Mouse (Mus musculus): Measurements from ENCODE around the gene Ifit1bl1. TPM values are rescaled to one million over a fixed set of nuclear protein-coding genes. Genes with fewer than 3 reads are reported as not detected.
"Not testable (repeated sequence)": the region's sequence is repeated elsewhere in the genome, so short reads cannot be mapped to it uniquely, and the experiment has no call there.

Ifit1bl1 gene
- 1.1 and 1.3 TPM in 2 replicates for total RNA-seq (2015; ENCODE audit: low replicate concordance)
- total RNA-seq (2017; ENCODE audit: low replicate concordance): 2.7 TPM in 1 of 2 replicates, not detected in the other

DNA sequence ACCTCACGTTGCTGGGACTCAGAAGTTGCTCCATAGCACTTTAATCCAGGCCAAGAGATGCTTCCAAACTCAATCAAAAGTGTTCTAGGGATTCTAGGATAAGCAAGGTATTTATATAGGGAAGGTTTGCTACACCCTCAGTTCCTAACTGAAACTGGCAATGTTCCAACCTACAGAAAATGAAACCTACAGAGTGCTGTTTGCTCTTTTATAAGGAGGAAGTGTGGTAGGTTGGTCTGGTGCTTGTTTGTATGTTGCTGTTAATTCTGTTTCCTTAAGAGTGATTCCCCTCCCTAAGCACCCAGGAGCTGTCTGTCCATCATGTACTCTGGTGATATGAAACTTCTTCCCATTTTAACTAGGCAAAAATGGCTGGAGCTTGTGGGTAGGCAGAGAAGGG, at the start of gene Ifit1bl1:
Gene Ifit1bl1 (minus strand): TSS at position 69 of the 400 bp plus-strand sequence.
- not testable (repeated sequence) for ATAC-seq (replicated peaks; ENCODE audit: low FRiP score, poor library complexity, severe bottlenecking)

DNA sequence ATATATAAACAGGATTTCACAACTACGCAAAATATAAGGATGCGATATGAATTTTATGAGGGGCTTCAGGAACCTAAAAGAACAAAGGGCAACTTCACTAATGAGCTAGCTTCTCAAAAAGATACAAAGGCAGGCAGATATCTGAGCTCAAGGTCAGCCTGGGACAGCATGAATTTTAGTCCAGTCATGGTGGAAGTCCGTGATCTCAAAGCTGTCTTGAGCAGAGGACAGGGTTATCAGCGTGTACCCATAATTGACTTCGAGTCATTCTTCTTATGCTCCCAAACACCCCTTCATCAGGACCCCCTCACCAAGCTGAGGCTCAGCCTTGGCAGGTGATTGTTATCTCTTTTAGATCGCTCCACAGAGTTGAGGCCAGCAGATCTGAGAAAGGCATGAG, 49.2 kb upstream of the Ifit1bl1 start:
- ATAC-seq (replicated peaks; ENCODE audit: low FRiP score, poor library complexity, severe bottlenecking): peak; percentile 52; the same call in 1 of the 2 replicates

DNA sequence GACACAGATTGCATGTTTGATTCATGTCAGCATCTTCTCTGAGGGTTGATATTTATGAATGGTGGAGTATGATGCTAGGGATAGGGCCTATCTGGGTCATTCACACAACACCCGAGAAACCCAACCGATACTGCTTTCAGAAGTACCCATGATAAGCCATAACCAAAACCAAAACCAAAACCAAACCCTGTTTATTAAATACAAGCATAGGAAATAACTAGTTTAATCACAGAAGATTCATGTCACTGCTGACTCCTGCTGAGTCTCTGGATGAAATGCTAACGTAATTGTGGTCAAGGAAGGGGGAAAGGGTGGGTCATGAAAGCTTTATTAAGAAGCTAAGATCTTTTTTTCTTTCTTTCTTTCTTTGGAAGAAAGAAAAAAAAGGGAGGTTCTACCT, 48.5 kb upstream of the Ifit1bl1 start:
- ATAC-seq (replicated peaks; ENCODE audit: low FRiP score, poor library complexity, severe bottlenecking): no peak

DNA sequence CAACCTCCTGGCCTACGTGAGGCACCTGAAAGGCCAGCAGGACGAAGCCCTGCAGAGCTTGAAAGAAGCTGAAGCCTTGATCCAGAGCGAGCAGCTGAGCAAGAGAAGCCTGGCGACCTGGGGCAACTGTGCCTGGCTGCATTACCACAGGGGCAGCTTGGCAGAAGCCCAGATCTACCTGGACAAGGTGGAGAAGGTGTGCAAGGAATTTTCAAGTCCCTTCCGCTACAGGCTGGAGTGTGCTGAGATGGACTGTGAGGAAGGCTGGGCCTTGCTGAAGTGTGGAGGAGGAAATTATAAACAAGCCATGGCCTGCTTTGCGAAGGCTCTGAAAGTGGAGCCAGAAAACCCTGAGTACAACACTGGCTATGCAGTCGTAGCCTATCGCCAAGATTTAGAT, 45.9 kb upstream of the Ifit1bl1 start:
- not testable (repeated sequence) for ATAC-seq (replicated peaks; ENCODE audit: low FRiP score, poor library complexity, severe bottlenecking)

DNA sequence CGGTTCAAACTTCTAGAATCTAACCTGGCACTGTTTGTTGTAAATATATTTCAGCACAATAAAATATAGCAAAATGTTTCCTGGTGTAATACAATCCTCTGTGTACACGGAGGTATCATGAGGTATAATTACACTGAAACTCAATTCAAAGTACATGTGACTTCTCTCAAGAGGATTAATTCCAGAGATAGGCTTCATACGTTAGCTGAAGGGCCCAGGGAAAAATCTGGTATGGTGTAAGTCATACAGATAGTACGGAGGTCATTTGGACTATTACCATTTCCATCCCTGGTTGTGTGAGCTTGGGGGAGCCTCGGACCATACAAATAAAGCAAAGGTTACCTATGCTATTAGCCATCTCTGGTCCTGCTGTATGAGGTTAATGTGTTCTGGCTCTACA, 40.9 kb upstream of the Ifit1bl1 start:
- ATAC-seq (replicated peaks; ENCODE audit: low FRiP score, poor library complexity, severe bottlenecking): no peak

DNA sequence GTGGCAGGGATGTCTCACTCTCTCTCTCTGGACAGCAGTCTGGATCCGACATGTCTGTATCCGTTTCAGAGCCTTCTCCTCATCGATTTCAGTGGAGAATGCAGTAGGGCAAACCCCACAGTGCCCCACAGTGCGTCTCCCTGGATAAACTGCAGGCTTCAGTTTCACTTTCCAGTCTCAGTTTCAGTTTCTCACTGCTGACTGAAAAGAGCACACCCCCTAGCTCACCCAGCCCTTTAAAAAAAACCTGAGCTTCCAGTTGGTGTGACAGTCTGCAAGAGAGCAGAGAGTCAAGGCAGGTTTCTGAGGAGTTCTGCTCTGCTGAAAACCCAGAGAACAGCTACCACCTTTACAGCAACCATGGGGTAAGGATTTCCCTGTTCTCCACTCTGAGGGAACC, 38.9 kb upstream of the Ifit1bl1 start, which contains the start of the genes Ifit1bl2 and Ifit1:
Gene Ifit1bl2 (minus strand): TSS at position 121 of the 400 bp plus-strand sequence.
Gene Ifit1 (plus strand): TSS at position 249 of the 400 bp plus-strand sequence.
- ATAC-seq (replicated peaks; ENCODE audit: low FRiP score, poor library complexity, severe bottlenecking): peak; percentile 58

DNA sequence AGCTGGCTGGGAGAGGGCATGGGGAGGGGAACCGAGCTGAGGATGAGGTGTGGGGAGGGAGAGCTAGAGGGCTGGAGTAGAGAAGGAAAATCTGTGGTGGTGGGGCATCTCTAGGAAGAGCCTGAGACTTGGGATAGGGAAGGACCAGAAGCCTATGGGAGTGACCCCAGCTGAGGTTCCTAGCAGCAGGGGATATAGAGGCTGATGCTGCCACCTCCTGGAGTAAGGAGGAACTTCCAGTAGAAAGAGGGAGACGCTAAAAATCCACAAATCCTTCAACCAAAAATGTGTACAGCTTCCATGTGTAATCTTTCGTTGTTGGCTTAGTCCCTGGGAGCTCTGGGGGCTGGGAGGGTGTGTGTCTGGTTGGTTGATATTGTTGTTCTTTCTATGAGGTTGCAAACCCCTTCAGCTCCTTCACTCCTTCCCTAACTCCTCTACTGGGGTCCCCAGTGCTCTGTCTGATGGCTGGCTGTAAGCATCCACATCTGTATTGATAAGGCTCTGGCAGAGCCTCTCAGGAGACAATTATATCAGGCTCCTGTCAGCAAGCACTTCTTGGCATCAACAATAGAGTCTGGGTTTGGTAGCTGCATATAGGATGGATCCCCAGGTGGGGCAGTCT, 35.3 kb upstream of the Ifit1bl1 start:
- peak; percentile 85 for ATAC-seq (replicated peaks; ENCODE audit: low FRiP score, poor library complexity, severe bottlenecking)

DNA sequence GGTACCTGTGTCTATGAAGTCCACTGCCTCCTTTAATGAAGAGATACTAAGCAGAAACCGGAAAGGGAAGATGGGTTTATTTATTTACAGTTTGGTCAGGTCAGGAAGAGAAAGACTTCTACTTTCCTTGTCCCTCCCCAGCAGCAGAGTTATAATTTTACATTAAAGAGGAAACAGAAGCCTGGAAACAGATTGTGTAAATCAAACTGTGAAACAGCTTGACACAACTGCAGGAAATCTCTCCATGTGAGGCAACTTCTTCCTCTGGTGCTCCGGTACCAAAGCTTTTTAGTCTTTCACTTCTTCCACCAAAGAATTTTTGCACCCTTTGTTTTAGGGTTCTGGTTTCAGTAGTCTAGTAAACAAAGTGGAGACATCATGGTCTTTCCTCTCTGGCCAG, 31.7 kb upstream of the Ifit1bl1 start:
- no peak for ATAC-seq (replicated peaks; ENCODE audit: low FRiP score, poor library complexity, severe bottlenecking)

DNA sequence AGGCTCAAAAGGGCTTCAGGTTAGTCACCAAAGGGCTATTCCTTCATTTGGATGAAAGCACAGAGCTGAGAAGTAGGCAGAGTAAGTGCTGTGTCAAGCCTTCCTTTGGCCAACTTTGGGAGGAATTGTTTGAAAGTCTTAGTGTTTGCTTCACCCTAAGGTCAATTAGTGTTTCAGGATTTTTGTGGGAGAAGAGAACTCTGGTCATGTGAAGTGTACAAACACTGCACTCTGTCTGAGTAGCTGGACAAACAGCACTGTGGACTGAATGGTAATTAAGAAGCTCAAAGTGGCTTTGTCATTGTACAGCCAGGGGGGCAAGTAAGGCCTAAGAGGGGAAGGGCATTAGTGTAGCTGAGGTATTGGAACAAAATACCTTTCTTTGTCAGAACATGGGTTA, 29.7 kb upstream of the Ifit1bl1 start:
- no peak for ATAC-seq (replicated peaks; ENCODE audit: low FRiP score, poor library complexity, severe bottlenecking)

DNA sequence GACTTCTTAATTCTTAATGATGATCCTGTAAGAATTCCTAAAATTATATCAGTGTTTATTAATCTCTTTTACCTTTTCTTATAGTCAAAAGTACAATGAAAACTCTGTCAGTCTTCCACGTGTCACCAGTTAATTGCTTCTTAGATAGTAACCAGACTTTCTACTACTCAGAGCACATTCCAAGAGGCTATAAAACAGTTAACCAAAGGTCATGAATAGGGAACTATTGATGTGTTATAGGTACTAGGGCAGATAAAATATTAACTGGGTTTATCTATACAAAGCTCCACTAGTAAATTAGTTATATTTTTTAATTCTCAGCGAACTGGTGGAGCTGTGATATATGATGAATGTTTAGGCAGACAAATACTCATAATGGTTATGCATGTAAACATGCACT, 25.7 kb upstream of the Ifit1bl1 start:
- ATAC-seq (replicated peaks; ENCODE audit: low FRiP score, poor library complexity, severe bottlenecking): no peak

DNA sequence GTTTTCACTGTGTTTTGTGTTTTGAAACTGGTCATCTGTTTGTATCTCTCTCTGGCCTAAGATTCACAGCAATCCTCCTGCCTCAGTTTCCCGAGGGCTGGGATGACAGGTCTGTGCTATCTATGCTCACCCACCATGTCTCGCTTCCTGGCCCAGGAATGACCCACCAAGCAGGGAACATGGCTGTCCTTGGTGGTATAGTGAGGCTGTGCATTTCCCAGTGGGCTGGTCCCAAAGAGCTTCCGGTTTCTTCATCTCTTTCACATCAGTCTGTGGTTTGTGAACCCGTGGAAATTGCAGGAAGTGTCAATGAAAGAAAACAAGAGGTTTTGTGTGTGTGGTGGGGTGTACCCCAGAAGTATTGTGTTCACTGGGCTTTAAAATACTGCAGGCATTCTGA, 22.9 kb upstream of the Ifit1bl1 start:
- no peak for ATAC-seq (replicated peaks; ENCODE audit: low FRiP score, poor library complexity, severe bottlenecking)

DNA sequence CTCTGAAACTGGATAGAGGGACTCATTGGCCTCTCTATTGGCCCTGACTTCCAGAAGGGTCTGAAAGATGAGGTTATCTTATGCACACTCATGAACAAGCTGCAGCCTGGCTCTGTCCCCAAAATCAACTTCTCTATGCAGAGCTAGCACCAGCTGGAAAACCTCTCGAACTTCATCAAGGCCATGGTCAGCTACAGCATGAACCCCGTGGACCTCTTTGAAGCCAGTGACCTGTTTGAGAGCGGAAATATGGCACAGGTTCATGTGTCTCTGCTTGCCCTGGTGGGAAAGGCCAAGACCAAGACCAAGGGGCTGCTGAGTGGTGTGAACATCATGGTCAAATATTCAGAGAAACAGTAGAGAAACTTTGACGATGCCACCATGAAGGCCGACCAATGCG, 22.0 kb upstream of the Ifit1bl1 start:
- ATAC-seq (replicated peaks; ENCODE audit: low FRiP score, poor library complexity, severe bottlenecking): no peak

DNA sequence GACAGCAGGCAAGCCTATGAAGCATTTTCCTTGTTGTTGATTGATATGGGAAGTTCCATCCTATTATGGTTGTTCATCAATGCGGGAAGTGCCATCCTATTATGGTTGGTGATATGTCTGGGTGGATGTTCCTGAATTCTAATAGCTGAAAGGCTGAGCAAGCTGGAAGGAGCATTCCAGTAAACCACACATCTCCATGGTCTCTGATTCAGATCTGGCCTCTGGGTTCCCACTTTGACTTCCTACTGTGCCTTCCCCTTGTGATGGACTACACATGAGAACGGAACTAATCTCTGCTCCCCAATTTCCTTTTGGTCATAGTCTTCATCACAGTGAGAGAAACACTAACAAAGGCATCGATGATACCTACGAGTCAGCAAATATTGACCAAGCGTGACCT, 19.1 kb upstream of the Ifit1bl1 start:
- ATAC-seq (replicated peaks; ENCODE audit: low FRiP score, poor library complexity, severe bottlenecking): no peak

DNA sequence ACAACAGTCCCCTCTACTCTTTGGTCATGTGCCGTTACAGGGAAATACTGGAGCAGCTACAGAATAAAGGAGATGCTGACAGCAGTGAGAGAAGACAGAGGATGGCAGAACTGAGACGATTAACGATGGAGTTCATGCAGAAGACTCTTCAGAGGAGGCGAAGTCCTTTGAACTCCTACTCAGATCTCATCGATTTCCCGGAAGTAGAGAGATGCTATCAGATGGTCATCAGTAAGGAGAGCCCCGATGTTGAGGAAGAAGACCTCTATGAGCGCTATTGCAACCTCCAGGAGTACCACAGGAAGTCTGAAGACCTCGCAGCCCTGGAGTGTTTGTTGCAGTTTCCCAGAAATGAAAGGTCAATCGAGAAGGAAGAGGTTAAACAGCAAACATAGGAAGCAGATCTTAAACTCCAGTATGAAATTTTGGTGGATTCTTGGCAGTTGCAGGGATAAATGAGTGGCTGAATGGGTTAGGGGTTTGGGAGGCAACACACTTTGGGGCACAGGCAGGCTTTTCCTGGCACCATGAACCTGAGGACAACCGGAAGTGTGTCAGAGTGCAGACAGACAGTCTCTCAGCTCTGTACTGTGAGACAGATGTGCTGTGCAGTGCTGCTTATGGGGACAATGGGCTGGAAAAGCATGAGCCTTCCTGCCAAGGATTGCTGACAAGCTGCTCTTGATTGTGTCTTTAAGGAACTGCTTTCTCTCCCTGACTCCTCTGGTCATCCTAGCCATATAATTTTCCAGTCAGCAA, 10.7 kb upstream of the Ifit1bl1 start:
- ATAC-seq (replicated peaks; ENCODE audit: low FRiP score, poor library complexity, severe bottlenecking): not testable (repeated sequence)

DNA sequence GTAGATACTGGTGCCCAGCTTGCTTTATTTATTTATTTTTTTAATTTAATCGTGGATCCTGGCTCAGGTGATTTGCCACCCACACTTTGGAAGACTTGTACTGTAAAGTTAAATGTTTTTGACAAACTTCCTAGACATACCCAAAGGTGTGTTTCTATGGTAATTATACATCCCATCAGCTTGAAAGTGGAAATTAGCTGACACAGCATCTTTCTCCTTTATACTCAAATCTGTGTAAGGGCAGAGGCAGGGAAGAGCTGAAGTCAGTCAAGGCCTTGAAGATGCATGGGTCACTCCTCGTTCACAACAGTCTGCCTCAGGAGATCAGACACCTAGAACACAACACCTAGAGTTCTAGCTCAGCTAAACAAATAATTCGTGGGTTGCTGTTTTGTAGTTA, 8.4 kb upstream of the Ifit1bl1 start:
- ATAC-seq (replicated peaks; ENCODE audit: low FRiP score, poor library complexity, severe bottlenecking): not testable (repeated sequence)

DNA sequence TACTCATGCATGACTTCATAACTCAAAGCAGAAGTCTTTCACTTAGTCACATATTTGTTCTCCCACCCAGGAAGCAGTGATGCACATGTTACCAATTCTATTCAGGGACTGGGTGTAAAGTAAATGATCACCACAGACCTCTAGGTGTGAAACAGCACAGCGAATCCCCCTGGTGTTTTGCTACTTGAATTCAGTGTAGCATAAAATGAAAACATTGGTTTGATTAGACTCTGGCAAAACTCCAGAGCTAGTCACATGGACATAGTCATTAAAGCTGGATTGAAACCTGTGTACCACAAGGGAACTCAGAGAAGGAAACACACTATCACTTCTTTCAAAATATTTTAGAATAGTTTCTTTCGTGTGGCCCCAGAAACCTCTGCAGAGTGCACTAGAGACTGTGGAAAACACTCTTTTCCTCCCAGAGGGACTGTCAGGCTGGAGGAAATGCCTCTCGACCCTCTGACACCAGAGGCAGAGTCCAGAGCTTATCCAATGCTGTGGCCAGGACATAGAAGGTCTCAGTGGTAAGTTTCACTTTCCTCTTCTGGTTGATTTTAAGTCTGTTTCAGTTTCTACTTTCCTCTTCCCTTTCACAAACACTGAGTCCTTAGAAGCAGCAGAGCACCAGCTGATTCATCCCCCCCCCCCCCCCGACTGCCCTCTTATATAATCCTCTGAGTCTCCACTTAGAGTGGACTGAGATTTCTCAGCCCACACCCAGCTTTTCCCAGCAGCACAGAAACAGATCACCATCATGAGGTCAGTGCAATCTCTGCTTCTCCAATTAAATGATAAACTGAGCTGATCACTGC, 5.7 kb upstream of the Ifit1bl1 start, which contains the start of gene Ifit3b:
Gene Ifit3b (plus strand): TSS at position 734 of the 815 bp plus-strand sequence.
- not testable (repeated sequence) for ATAC-seq (replicated peaks; ENCODE audit: low FRiP score, poor library complexity, severe bottlenecking)

DNA sequence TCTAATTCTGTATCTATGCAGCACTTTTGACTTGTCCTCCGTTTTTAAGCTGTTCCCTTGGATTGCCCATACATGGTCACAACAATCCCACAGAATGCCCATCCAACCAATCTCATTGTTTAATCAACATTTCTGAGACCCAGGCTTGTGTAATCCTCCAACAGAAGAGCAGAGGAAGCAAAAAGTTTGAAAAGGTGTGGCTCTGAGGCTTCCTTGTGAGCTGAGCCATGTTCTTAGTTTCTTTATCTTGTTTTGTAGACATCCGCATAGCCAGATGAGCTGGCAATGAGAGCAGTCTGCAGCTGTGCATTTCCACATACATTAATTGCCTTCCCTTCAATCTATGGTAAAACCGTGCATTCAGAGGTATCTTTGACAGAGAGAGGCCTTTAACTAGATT, 3.7 kb upstream of the Ifit1bl1 start:
- no peak for ATAC-seq (replicated peaks; ENCODE audit: low FRiP score, poor library complexity, severe bottlenecking)

DNA sequence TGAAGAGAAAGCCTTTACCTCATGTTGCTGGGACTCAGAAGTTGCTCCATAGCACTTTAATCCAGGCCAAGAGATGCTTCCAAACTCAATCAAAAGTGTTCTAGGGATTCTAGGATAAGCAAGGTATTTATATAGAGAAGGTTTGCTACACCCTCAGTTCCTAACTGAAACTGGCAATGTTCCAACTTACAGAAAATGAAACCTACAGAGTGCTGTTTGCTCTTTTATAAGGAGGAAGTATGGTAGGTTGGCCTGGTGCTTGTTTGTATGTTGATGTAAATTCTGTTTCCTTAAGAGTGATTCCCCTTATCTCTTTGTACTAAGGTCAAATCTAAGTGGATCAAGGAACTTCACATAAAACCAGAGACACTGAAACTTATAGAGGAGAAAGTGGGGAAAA, 2.5 kb downstream of the Ifit1bl1 start:
- not testable (repeated sequence) for ATAC-seq (replicated peaks; ENCODE audit: low FRiP score, poor library complexity, severe bottlenecking)

DNA sequence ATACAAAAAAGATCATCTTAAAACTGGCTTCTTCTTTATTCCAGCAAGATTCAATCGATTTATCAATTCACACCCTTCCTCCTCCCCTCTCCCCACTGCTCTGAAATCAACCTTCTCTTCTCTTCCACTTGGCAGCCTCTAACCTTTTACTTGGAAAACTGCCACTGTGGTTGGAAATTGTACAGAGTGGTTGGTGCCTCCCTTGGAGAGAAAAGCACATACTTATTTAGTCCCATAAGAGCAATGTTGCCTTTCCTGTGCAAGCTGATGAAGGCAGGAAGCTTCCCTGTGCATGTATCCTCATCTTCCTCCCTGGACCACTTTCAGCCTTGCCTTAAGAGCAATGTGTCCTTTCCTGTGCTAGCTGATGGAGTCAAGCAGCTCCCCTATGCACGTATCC, 3.4 kb downstream of the Ifit1bl1 start:
- no peak for ATAC-seq (replicated peaks; ENCODE audit: low FRiP score, poor library complexity, severe bottlenecking)

DNA sequence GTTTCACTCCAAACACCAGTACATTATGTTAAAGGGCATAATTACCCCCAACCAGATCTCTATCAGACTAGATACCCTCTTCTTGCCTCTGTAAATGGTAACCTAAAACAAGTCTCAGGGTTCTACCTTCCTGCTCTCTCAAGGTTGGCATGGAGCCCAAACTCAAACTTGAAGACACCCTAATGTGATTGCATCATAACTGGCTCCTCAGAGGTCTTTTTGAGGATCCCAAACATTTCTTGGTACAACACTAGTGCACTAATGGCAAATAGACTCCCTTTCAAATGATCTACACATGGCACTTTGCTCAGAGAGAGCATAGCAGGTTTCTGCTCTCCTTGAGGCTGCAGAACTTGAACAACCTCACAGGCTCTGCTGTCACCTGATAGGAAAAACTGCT, 4.9 kb downstream of the Ifit1bl1 start:
- no peak for ATAC-seq (replicated peaks; ENCODE audit: low FRiP score, poor library complexity, severe bottlenecking)
